Mouse (Mus musculus): ENCODE data around the gene Atxn10. TPM values are rescaled to one million over a fixed set of nuclear protein-coding genes. Genes with fewer than 3 reads are reported as not detected.

Atxn10 gene
- polyA plus RNA-seq, 1 experiment, result 216 TPM

GRCm38 (mm10) chr15:85506680-85507079, 170.6 kb downstream of the Atxn10 start:
- no peak overlapping the region for H3K4me2 ChIP-seq (ENCODE audit: low read depth)
- no peak overlapping the region for H3ac ChIP-seq (ENCODE audit: control insufficient read depth, insufficient read length)
- H3K36me3 ChIP-seq (ENCODE audit: control insufficient read depth, insufficient read depth), result no peaks in the 10 kb centered on the region
- H3K79me2 ChIP-seq (ENCODE audit: control insufficient read depth, insufficient read depth), result no peaks in the 10 kb centered on the region
- no peaks in the 10 kb centered on the region for H3K27me3 ChIP-seq (ENCODE audit: control insufficient read depth, insufficient read depth, insufficient read length)
- TF ChIP-seq E2F4 (IDR thresholded peaks at IDR 0.05; ENCODE audit: insufficient read depth), result no peak
- TF ChIP-seq REST (IDR thresholded peaks at IDR 0.05; ENCODE audit: insufficient read depth, insufficient read length), result no peak
- TF ChIP-seq POLR2A (IDR thresholded peaks at IDR 0.05; ENCODE audit: insufficient read length, low read depth), result no peak
- TF ChIP-seq MYOG (IDR thresholded peaks at IDR 0.05; ENCODE audit: control insufficient read depth in 1 of 3, insufficient read depth in 1 of 3, insufficient read length in 2 of 3, low read depth in 2 of 3), result peak in 2 of 3 experiments; percentile 82 to 93
- TF ChIP-seq TCF12 (IDR thresholded peaks at IDR 0.05; ENCODE audit: insufficient read depth, poor library complexity, severe bottlenecking), result no peak
- no peak for TF ChIP-seq MAX (IDR thresholded peaks at IDR 0.05; ENCODE audit: low read depth)
- no peak for TF ChIP-seq SRF (IDR thresholded peaks at IDR 0.05; ENCODE audit: control insufficient read depth, insufficient read length, low read depth)
- peak; percentile 31 for TF ChIP-seq TCF3 (IDR thresholded peaks at IDR 0.05; ENCODE audit: insufficient read length, low read depth)
- peak in 2 of 3 experiments; percentile 52 to 69 for TF ChIP-seq MYOD1 (IDR thresholded peaks at IDR 0.05; ENCODE audit: control insufficient read depth in 1 of 3, insufficient read length in 2 of 3, low read depth in 2 of 3)
- TF ChIP-seq POLR2AphosphoS2 (IDR thresholded peaks at IDR 0.05; ENCODE audit: insufficient read length, low read depth), result no peak
- no peak overlapping the region for H3K4me3 ChIP-seq

GRCm38 (mm10) chr15:85507370-85508014, 171.4 kb downstream of the Atxn10 start:
- no peak overlapping the region for H3K4me3 ChIP-seq
- no peaks in the 10 kb centered on the region for H3K79me2 ChIP-seq (ENCODE audit: control insufficient read depth, insufficient read depth)
- TF ChIP-seq SRF (IDR thresholded peaks at IDR 0.05; ENCODE audit: control insufficient read depth, insufficient read length, low read depth) (no peak), MYOD1 (IDR thresholded peaks at IDR 0.05; ENCODE audit: control insufficient read depth in 1 of 3, insufficient read length in 2 of 3, low read depth in 2 of 3) (no peak)
- no peak overlapping the region for H3K4me2 ChIP-seq (ENCODE audit: low read depth)
- H3K36me3 ChIP-seq (ENCODE audit: control insufficient read depth, insufficient read depth), result no peaks in the 10 kb centered on the region
- H3ac ChIP-seq (ENCODE audit: control insufficient read depth, insufficient read length), result no peak overlapping the region
- H3K27me3 ChIP-seq (ENCODE audit: control insufficient read depth, insufficient read depth, insufficient read length), result no peaks in the 10 kb centered on the region

Other genes with a start within 250 kb of the Atxn10 start
- gene Smc1b, start 204.3 kb upstream of the Atxn10 start, polyA plus RNA-seq (2012; fragmentation: generic; extraction: Trizol), result 0.02 TPM
- not detected for gene Ribc2, start 204.2 kb upstream of the Atxn10 start, polyA plus RNA-seq (2012; fragmentation: generic; extraction: Trizol)
- gene Fbln1, start 130.3 kb upstream of the Atxn10 start, polyA plus RNA-seq (2012; fragmentation: generic; extraction: Trizol), result 13.4 TPM
- not detected for gene 7530416G11Rik, start 167.0 kb downstream of the Atxn10 start, polyA plus RNA-seq (2012; fragmentation: generic; extraction: Trizol)
- gene Wnt7b, start 246.2 kb downstream of the Atxn10 start, polyA plus RNA-seq (2012; fragmentation: generic; extraction: Trizol), result 7.9 TPM

Data from myocyte (in vitro differentiated cells).